Mouse (Mus musculus): ENCODE measurements around the gene Ccl12. TPM values are rescaled to one million over a fixed set of nuclear protein-coding genes. Genes with fewer than 3 reads are reported as not detected.

The Ccl12 gene
- polyA plus RNA-seq, 1 experiment from 2014 or later: not detected

DNA sequence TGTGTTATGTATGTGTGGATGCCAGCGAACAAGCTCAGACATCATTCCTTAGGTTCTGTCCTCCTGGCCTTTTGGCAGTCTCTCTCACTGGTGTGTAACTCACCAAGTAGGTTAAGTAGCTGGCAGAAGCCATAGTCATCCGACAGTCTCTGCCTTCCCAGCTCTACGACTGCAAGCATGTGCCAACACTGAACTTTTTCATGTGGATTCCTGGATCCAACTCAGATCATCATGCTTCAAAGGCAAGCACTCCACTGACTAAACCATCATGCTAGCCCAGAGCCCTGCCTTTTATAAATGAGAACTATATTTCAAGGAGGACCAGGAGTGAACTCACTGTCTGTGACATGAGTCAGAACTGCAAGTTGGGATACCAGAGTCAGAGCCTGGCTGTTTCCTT is 28.0 kb upstream of the Ccl12 start:
- no peaks in the 10 kb centered on the region for H3K4me1 ChIP-seq (replicated peaks; ENCODE audit: control insufficient read depth, insufficient read depth, low read length)
- 85% methylated on average over 3 of the region's 3 CpGs for WGBS
- no peak overlapping the region for H3K9ac ChIP-seq (ENCODE audit: low read depth, low read length)
- ATAC-seq (replicated peaks; ENCODE audit: low FRiP score): no peak
- H3K36me3 ChIP-seq (ENCODE audit: control insufficient read depth, insufficient read depth, low read length): no peaks in the 10 kb centered on the region
- no peak overlapping the region for H3K27ac ChIP-seq (ENCODE audit: low read depth, low read length)
- no peak overlapping the region for H3K4me3 ChIP-seq (ENCODE audit: low read depth, low read length)
- no peaks in the 10 kb centered on the region for H3K9me3 ChIP-seq (ENCODE audit: control insufficient read depth, low read length)
- DNase-seq (ENCODE audit: low spot score): no peak
- no peak overlapping the region for H3K4me2 ChIP-seq
- H3K27me3 ChIP-seq (replicated peaks; ENCODE audit: control insufficient read depth, insufficient read depth, low read length): no peaks in the 10 kb centered on the region

DNA sequence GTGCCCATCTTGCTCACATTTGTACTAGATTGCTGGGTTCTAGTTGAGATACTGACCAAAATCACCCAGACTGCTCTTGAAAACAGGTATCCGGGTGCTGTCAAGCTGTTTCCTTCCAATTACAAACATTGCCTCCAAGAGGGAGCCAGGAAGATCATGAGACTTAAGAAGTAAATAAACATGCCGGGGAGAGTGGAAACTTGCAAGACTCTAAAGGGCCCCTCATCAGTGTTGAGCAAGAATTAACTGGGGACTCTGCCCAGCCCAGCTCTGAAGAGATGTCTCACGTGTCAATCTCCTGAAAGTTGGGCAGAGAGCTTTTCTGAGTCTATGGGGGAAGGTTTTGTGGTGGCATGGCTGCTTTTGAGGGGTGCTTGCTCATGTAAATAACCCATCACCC is 24.6 kb upstream of the Ccl12 start:
- Histone ChIP-seq H3K36me3 (ENCODE audit: control insufficient read depth, insufficient read depth, low read length) (no peaks in the 10 kb centered on the region), H3K4me2 (no peak overlapping the region), H3K4me1 (replicated peaks; ENCODE audit: control insufficient read depth, insufficient read depth, low read length) (no peaks in the 10 kb centered on the region), H3K27me3 (replicated peaks; ENCODE audit: control insufficient read depth, insufficient read depth, low read length) (no peaks in the 10 kb centered on the region), H3K27ac (ENCODE audit: low read depth, low read length) (no peak overlapping the region), H3K4me3 (ENCODE audit: low read depth, low read length) (no peak overlapping the region), H3K9me3 (ENCODE audit: control insufficient read depth, low read length) (no peaks in the 10 kb centered on the region), H3K9ac (ENCODE audit: low read depth, low read length) (no peak overlapping the region)
- DNase-seq (ENCODE audit: low spot score) (no peak), ATAC-seq (replicated peaks; ENCODE audit: low FRiP score) (no peak)
- WGBS: 61% methylated on average over 3 of the region's 3 CpGs

- Histone ChIP-seq H3K4me2 (no peak overlapping the region), H3K27me3 (replicated peaks; ENCODE audit: control insufficient read depth, insufficient read depth, low read length) (no peaks in the 10 kb centered on the region), H3K27ac (ENCODE audit: low read depth, low read length) (no peak overlapping the region), H3K9me3 (ENCODE audit: control insufficient read depth, low read length) (no peaks in the 10 kb centered on the region), H3K4me1 (replicated peaks; ENCODE audit: control insufficient read depth, insufficient read depth, low read length) (no peaks in the 10 kb centered on the region), H3K9ac (ENCODE audit: low read depth, low read length) (no peak overlapping the region), H3K4me3 (ENCODE audit: low read depth, low read length) (no peak overlapping the region), H3K36me3 (ENCODE audit: control insufficient read depth, insufficient read depth, low read length) (no peaks in the 10 kb centered on the region)
- DNase-seq (ENCODE audit: low spot score): no peak
- ATAC-seq (replicated peaks; ENCODE audit: low FRiP score): no peak
Measured at GRCm38 (mm10) chr11:82078136-82078730, 23.4 kb upstream of the Ccl12 start.

- Histone ChIP-seq H3K4me1 (replicated peaks; ENCODE audit: control insufficient read depth, insufficient read depth, low read length) (no peaks in the 10 kb centered on the region), H3K9me3 (ENCODE audit: control insufficient read depth, low read length) (no peaks in the 10 kb centered on the region), H3K9ac (ENCODE audit: low read depth, low read length) (no peak overlapping the region), H3K4me2 (no peak overlapping the region), H3K27me3 (replicated peaks; ENCODE audit: control insufficient read depth, insufficient read depth, low read length) (no peaks in the 10 kb centered on the region), H3K27ac (ENCODE audit: low read depth, low read length) (no peak overlapping the region), H3K4me3 (ENCODE audit: low read depth, low read length) (no peak overlapping the region), H3K36me3 (ENCODE audit: control insufficient read depth, insufficient read depth, low read length) (no peaks in the 10 kb centered on the region)
- WGBS: 62% methylated on average over 3 of the region's 3 CpGs
- ATAC-seq (replicated peaks; ENCODE audit: low FRiP score) (no peak), DNase-seq (ENCODE audit: low spot score) (no peak)
Measured at GRCm38 (mm10) chr11:82080865-82081264, 20.8 kb upstream of the Ccl12 start.

GRCm38 (mm10) chr11:82084360-82084759 is 17.3 kb upstream of the Ccl12 start:
- no peak overlapping the region for H3K27ac ChIP-seq (ENCODE audit: low read depth, low read length)
- H3K36me3 ChIP-seq (ENCODE audit: control insufficient read depth, insufficient read depth, low read length): no peaks in the 10 kb centered on the region
- H3K4me1 ChIP-seq (replicated peaks; ENCODE audit: control insufficient read depth, insufficient read depth, low read length): no peaks in the 10 kb centered on the region
- 91% methylated on average over 3 of the region's 3 CpGs for WGBS
- H3K9me3 ChIP-seq (ENCODE audit: control insufficient read depth, low read length): no peaks in the 10 kb centered on the region
- no peak overlapping the region for H3K4me2 ChIP-seq
- no peaks in the 10 kb centered on the region for H3K27me3 ChIP-seq (replicated peaks; ENCODE audit: control insufficient read depth, insufficient read depth, low read length)
- DNase-seq (ENCODE audit: low spot score) (no peak), ATAC-seq (replicated peaks; ENCODE audit: low FRiP score) (no peak)
- no peak overlapping the region for H3K4me3 ChIP-seq (ENCODE audit: low read depth, low read length)
- no peak overlapping the region for H3K9ac ChIP-seq (ENCODE audit: low read depth, low read length)

DNA sequence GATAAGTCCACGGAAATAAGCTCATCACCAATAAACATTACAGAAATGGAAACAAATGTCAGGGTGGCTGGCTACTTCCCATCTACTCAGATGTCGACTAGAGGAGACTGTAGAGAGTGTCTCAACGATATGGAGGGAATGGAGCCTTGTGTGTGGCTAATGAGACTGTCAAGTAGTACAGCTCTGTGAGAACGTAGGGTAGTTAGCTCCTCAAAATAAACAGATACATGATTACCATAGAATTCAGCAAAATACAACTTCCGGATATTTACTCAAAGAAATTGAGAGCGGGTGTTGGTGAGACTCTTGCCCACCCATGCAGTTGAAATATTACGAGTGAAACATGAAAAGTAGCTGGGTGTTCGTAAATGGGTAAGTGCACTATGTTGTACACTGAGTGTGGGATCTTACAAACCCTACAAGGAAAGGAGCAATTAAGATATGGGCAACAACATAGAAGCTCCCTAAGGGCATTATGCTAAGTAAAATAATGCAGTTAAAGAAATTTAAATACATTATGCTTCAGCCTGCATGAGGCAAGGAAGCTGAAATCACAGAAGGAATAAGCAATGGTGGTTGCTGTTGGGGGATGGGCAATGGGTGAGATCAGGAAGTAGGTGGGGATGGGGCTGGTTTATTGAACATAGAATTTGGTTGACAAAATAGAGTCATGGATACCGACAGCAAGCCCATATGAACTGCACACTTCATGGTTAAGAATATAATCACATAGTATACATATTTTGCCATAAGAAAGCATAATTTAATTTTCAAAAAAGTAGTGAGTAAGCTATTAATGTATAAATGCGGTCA is 1.9 kb upstream of the Ccl12 start:
- no peaks in the 10 kb centered on the region for H3K27me3 ChIP-seq (replicated peaks; ENCODE audit: control insufficient read depth, insufficient read depth, low read length)
- no peak for ATAC-seq (replicated peaks; ENCODE audit: low FRiP score)

DNA sequence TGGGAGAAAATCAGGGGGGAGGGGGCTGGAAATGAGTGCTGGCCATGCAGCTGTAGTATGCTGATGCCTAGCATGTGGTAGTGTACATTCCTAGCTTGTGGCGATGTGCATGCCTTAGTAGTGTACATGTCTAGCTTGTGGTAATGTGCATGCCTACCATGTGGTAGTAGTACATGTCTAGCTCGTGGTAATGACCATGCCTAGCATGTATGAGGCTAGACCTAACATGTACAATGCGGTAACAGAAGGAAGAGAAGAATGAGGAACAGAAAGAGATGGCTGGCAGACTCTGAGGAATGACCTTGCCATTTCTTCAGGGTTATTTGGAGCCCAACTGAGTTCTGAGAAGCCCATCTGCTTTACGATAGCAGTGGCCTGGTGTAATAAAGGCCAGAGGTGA is 558 bp upstream of the Ccl12 start:
- no peak overlapping the region for H3K4me3 ChIP-seq (ENCODE audit: low read depth, low read length)
- 69% methylated on average over 4 of the region's 4 CpGs for WGBS
- H3K4me2 ChIP-seq: no peak overlapping the region
- no peaks in the 10 kb centered on the region for H3K4me1 ChIP-seq (replicated peaks; ENCODE audit: control insufficient read depth, insufficient read depth, low read length)
- no peak overlapping the region for H3K27ac ChIP-seq (ENCODE audit: low read depth, low read length)
- ATAC-seq (replicated peaks; ENCODE audit: low FRiP score) (no peak), DNase-seq (ENCODE audit: low spot score) (no peak)
- H3K36me3 ChIP-seq (ENCODE audit: control insufficient read depth, insufficient read depth, low read length): no peaks in the 10 kb centered on the region
- H3K9ac ChIP-seq (ENCODE audit: low read depth, low read length): no peak overlapping the region
- H3K27me3 ChIP-seq (replicated peaks; ENCODE audit: control insufficient read depth, insufficient read depth, low read length): no peaks in the 10 kb centered on the region
- no peaks in the 10 kb centered on the region for H3K9me3 ChIP-seq (ENCODE audit: control insufficient read depth, low read length)

More for the DNA sequence above, 1.9 kb upstream of the Ccl12 start:
- no peaks in the 10 kb centered on the region for H3K36me3 ChIP-seq (ENCODE audit: control insufficient read depth, insufficient read depth, low read length)
- no peaks in the 10 kb centered on the region for H3K4me1 ChIP-seq (replicated peaks; ENCODE audit: control insufficient read depth, insufficient read depth, low read length)
- 79% methylated on average over 10 of the region's 10 CpGs for WGBS
- no peak overlapping the region for H3K4me3 ChIP-seq (ENCODE audit: low read depth, low read length)
- no peak overlapping the region for H3K9ac ChIP-seq (ENCODE audit: low read depth, low read length)
- no peak overlapping the region for H3K27ac ChIP-seq (ENCODE audit: low read depth, low read length)
- DNase-seq (ENCODE audit: low spot score): no peak
- H3K9me3 ChIP-seq (ENCODE audit: control insufficient read depth, low read length): no peaks in the 10 kb centered on the region
- no peak overlapping the region for H3K4me2 ChIP-seq

- Histone ChIP-seq H3K4me1 (replicated peaks; ENCODE audit: control insufficient read depth, insufficient read depth, low read length) (no peaks in the 10 kb centered on the region), H3K36me3 (ENCODE audit: control insufficient read depth, insufficient read depth, low read length) (no peaks in the 10 kb centered on the region), H3K4me3 (ENCODE audit: low read depth, low read length) (no peak overlapping the region), H3K27ac (ENCODE audit: low read depth, low read length) (no peak overlapping the region), H3K27me3 (replicated peaks; ENCODE audit: control insufficient read depth, insufficient read depth, low read length) (no peaks in the 10 kb centered on the region), H3K4me2 (no peak overlapping the region), H3K9me3 (ENCODE audit: control insufficient read depth, low read length) (no peaks in the 10 kb centered on the region), H3K9ac (ENCODE audit: low read depth, low read length) (no peak overlapping the region)
- no peak for DNase-seq (ENCODE audit: low spot score)
- ATAC-seq (replicated peaks; ENCODE audit: low FRiP score): no peak
Measured at GRCm38 (mm10) chr11:82109611-82110010, 8.0 kb downstream of the Ccl12 start.
